Mouse (Mus musculus) olfactory bulb, adult 2 months (tissue): ENCODE results near the gene Kcnc3. TPM values are rescaled to one million over a fixed set of nuclear protein-coding genes. Genes with fewer than 3 reads are reported as not detected.

Experiments used
- H3K27ac ChIP-seq: fragments of 200-500 bp; 2 replicates; pipeline ENCODE4 v1.5.1; 2012; ENCODE audit warnings: low read depth, low read length; ENCODE audit not compliant: insufficient read depth
- H3K4me1 ChIP-seq: fragments of 200-500 bp; 2 replicates; pipeline ENCODE4 v1.6.1; 2012; ENCODE audit warnings: low read length; ENCODE audit not compliant: control insufficient read depth, insufficient read depth
- H3K4me3 ChIP-seq: fragments of 200-500 bp; 2 replicates; pipeline ENCODE4 v1.5.1; 2012; ENCODE audit warnings: mild to moderate bottlenecking, low read depth, low read length, moderate library complexity; ENCODE audit not compliant: insufficient read depth
- CTCF ChIP-seq: fragments of 200-500 bp; IDR thresholded peaks from 2 replicates; pipeline ENCODE4 v1.5.1; 2012; ENCODE audit warnings: low read depth, mild to moderate bottlenecking, low read length, moderate library complexity; ENCODE audit not compliant: insufficient read depth
- POLR2A ChIP-seq: fragments of 200-500 bp; IDR thresholded peaks from 2 replicates; pipeline ENCODE4 v1.6.1; 2012; ENCODE audit warnings: mild to moderate bottlenecking, low read depth, low read length, moderate library complexity; ENCODE audit not compliant: insufficient read depth
- WGBS: fragments of 180-500 bp; shearing (Covaris S2); methylation state at CpG from one replicate; pipeline ENCODE4 v1.1.7; 2018; 5-methylcytosine and 5-hydroxymethylcytosine counted together
- polyA plus RNA-seq: library from polyadenylated mRNA; stranded (reverse); fragments of >200 nt; gene quantifications from 2 replicates; pipeline ENCODE4 v1.2.4, GENCODE M21; 2012; ENCODE audit warnings: low replicate concordance; ENCODE audit not compliant: missing spikeins, insufficient read depth, insufficient read length

Gene Kcnc3
- polyA plus RNA-seq, 1 experiment, result not detected

DNA sequence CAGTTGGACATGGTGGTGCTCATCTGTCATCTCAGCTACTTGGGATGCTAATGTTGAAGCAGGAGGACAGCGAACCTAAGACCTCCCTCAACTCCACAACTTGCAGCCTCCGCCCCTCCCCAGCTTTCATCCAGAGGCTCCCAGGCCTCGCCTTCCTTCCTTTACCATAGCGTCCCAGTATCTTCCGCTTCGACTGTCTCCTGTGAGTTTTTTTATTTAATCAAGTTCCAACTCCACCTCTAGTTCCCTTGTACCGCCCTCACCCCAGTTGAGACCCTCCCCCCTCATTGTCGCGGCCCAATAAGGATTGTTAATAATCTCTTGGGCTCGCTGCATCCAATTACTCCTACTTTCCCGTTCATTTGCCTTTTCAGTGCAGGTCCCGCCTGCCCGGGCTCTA is 518 bp upstream of the Kcnc3 start:
- Histone ChIP-seq H3K4me3 (peak overlapping the region; percentile 90), H3K4me1 (peaks cover 55% of the 10 kb centered on the region), H3K27ac (0 out of 2 replicates have a peak overlapping the region, but pooled peaks have one; percentile 47)
- WGBS, result 5% methylated on average over 13 of the region's 13 CpGs
- TF ChIP-seq POLR2A, result no peak
- TF ChIP-seq CTCF, result no peak

DNA sequence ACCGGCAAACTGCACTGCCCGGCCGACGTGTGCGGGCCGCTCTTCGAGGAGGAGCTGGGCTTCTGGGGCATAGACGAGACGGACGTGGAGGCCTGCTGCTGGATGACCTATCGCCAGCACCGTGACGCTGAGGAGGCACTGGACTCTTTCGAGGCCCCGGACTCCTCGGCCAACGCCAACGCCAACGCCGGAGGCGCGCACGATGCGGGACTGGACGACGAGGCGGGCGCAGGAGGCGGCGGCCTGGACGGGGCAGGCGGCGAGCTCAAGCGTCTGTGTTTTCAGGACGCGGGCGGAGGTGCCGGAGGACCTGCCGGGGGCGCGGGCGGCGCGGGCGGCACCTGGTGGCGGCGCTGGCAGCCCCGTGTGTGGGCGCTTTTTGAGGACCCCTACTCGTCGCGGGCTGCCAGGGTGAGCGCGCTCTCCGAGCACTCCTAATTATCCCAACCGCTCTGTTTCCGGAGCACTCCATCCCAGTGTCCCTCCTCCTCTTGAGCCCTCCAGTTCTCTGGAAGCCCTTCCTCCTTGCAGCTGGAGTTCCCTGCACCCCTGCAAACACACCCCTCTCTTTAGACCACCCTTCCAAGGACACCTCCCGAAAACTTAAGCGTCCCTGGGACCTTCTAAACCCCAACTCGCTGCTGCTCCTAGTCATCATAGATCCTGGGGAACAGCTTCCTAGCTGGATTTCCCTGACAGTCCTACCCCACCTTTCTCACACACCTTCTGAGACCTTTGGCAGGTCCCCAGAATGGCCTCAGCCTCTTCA is 1.1 kb downstream of the Kcnc3 start:
- Histone ChIP-seq H3K4me3 (peak overlapping the region; percentile 74), H3K4me1 (peaks cover 63% of the 10 kb centered on the region), H3K27ac (peak overlapping the region; percentile 22)
- WGBS, result 0% methylated on average over 60 of the region's 60 CpGs
- TF ChIP-seq POLR2A (no peak), CTCF (no peak; the same call in 1 of the 2 replicates)

DNA sequence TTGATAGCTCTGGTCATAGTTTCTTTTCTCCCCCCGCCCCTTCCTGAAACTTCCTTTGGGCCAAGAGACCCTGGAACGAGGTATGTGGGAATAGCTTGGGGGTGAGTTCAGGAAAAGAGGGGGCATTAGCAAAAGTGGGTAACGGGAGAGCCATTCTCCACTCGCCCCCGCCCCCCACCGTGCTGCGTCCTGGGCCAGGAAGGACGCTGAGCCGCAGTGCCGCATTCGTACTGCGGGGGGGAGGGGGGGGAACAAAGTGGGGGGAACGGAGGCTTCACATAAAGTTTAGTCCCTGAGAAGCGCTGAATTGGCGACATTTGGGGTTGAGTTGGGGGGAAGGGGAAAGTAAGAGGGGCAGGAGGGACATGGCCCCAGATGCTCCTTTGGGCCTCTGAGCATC is 2.6 kb downstream of the Kcnc3 start:
- peak overlapping the region; percentile 74 for H3K4me3 ChIP-seq
- H3K4me1 ChIP-seq, result peaks cover 58% of the 10 kb centered on the region
- 4% methylated on average over 15 of the region's 15 CpGs for WGBS
- no peak for TF ChIP-seq CTCF
- no peak for TF ChIP-seq POLR2A
- no peak overlapping the region for H3K27ac ChIP-seq

DNA sequence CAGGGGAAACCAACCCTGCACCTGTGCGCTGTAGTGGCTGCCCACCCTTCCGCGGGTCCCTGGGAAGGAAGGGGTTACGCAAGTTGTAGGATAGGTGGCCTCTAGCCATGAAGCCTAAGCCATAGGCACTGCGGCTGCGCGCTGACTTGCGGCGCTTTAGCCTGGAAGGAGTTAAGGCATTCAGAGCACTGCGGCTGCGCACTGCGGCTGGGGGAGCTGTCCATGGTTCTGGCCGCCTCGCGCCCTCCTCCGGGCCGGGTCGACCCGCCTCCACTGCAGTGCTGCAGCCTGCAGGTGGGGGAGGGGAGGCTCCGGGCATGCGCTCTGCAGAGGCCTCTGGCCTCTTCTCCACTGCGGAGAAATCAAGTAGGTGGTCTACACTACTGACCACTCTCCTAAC is 3.3 kb downstream of the Kcnc3 start:
- peak; percentile 43; the same call in 1 of the 2 replicates for TF ChIP-seq POLR2A
- no peak for TF ChIP-seq CTCF
- peak overlapping the region; percentile 74 for H3K4me3 ChIP-seq
- under 1% methylated on average over 22 of the region's 22 CpGs for WGBS
- H3K4me1 ChIP-seq, result peaks cover 52% of the 10 kb centered on the region
- H3K27ac ChIP-seq, result peak overlapping the region; percentile 95

DNA sequence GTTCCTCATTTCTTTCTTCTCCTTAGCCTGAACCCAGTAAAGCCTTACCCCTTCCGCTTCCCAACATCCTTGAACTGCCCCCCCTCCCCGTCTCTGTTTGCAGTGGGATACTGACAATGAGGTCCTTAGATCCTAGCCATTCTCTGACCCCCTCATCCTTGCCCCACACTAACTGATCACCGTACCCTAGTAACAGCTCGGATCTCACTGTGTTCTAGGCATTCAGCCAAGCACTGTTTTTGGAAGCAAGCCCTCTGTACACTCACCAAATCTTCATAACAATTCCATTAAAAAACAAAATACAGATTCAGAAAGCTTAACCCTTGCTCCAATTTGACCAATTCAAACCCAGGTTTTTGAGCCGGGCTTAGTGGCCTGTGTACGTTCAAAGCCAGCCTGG is 3.8 kb downstream of the Kcnc3 start:
- H3K4me1 ChIP-seq, result peaks cover 48% of the 10 kb centered on the region
- peak overlapping the region; percentile 95 for H3K27ac ChIP-seq
- TF ChIP-seq POLR2A (no peak; the same call in 1 of the 2 replicates), CTCF (no peak)
- H3K4me3 ChIP-seq, result peak overlapping the region; percentile 74
- 8% methylated on average over 6 of the region's 6 CpGs for WGBS

DNA sequence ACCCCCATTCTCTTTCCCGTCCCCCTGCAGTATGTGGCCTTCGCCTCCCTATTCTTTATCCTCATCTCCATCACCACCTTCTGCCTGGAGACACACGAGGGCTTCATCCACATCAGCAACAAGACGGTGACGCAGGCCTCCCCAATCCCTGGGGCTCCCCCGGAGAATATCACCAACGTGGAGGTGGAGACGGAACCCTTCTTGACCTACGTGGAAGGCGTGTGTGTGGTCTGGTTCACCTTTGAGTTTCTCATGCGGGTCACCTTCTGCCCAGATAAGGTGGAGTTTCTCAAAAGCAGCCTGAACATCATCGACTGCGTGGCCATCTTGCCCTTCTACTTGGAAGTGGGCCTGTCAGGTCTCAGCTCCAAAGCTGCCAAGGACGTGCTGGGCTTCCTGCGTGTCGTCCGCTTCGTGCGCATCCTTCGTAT is 4.7 kb downstream of the Kcnc3 start:
- 94% methylated on average over 20 of the region's 20 CpGs for WGBS
- H3K4me3 ChIP-seq, result no peak overlapping the region
- H3K27ac ChIP-seq, result no peak overlapping the region
- peaks cover 40% of the 10 kb centered on the region for H3K4me1 ChIP-seq
- no peak for TF ChIP-seq POLR2A

DNA sequence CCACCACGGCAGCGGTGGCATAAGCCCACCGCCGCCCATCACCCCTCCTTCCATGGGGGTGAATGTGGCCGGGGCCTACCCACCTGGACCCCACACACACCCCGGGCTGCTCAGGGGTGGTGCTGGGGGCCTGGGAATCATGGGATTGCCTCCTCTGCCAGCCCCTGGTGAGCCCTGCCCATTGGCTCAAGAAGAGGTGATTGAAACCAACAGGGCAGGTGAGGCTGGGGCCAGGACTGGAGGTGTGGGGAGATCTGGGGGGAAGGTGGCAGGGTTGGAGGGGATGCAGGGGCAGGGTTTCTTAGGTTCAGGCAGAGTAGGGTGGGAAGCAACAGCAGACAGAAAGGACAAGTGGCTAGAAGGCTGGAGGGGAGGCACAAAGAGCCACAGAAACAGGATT is 5.6 kb downstream of the Kcnc3 start:
- Histone ChIP-seq H3K4me1 (peaks cover 40% of the 10 kb centered on the region), H3K4me3 (no peak overlapping the region), H3K27ac (no peak overlapping the region)
- 96% methylated on average over 6 of the region's 6 CpGs for WGBS
- TF ChIP-seq CTCF (no peak), POLR2A (no peak)

DNA sequence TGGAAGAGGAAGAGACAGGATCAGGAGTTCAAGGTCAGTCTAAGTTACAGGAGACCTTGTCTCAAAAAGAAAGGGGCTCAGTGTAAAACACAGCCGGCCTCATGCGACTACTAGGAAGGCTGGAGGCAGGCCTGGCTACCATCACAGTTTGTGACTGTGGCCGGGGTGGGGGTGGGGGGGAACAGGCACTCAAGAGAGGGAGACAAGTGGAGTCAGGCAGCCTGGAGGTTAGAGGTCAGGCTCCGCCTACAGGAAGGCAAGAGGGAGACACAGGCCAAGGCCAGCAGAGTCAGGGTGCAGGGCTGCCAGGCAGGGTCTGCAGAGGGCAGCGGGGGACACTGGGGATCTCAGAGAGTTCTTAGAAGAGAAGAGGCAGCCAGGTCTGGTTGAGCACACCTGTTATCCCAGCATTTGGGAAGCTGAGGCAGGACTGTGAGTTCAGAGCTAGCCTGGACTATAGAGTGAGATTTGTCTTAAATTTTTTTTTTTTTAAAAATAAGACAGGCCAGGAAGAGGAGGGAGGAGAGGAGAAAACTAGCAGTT is 6.6 kb downstream of the Kcnc3 start:
- H3K4me1 ChIP-seq, result peaks cover 43% of the 10 kb centered on the region
- H3K27ac ChIP-seq, result no peak overlapping the region
- 77% methylated on average over 5 of the region's 5 CpGs for whole genome bisulfite sequencing
- TF ChIP-seq CTCF (no peak), POLR2A (no peak)
- no peak overlapping the region for H3K4me3 ChIP-seq

DNA sequence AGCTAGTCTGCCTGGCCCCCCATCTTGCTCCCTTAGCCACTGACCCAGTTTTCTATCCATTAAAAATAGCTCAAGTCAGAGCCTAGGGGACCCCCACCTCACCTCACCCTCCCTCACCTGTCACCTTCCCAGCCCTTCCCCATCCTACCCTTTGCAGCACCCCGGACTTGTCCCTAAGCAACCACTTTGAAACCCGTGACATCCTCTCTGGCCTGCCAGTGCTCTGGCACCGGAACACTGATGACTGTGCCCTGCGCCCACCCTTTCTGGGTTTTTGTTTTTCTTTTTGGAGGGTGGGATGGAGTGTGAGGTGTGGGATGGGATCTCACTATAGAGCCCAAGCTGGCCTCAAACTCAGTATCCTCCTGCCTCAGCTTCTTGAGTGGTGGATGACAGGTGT is 7.2 kb downstream of the Kcnc3 start:
- WGBS, result 81% methylated on average over 4 of the region's 4 CpGs
- peaks cover 45% of the 10 kb centered on the region for H3K4me1 ChIP-seq
- H3K4me3 ChIP-seq, result no peak overlapping the region
- TF ChIP-seq CTCF, result no peak
- no peak for TF ChIP-seq POLR2A
- H3K27ac ChIP-seq, result no peak overlapping the region

DNA sequence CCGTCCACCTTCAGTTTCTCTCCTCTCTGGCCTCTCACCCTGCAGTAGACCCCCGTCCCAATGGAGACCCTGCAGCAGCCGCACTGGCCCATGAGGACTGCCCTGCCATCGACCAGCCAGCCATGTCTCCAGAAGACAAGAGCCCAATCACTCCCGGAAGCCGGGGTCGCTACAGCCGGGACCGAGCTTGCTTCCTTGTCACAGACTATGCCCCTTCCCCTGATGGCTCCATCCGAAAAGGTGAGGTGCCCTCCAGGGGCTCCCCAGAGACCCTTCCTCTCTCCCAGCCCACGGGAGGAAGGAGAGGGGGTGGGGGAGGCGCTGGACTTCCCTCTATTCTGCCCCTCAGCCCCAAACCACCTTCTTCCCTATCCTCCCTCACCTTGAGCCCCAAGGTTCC is 7.9 kb downstream of the Kcnc3 start:
- 86% methylated on average over 12 of the region's 12 CpGs for WGBS
- peaks cover 45% of the 10 kb centered on the region for H3K4me1 ChIP-seq

More for the DNA sequence above, 7.9 kb downstream of the Kcnc3 start:
- TF ChIP-seq CTCF (no peak), POLR2A (no peak)
- Histone ChIP-seq H3K4me3 (no peak overlapping the region), H3K27ac (no peak overlapping the region)
